Mouse (Mus musculus) midbrain, embryonic 15.5 days (tissue): ENCODE data around the gene Nfrkb. TPM values are rescaled to one million over a fixed set of nuclear protein-coding genes. Genes with fewer than 3 reads are reported as not detected.

ENCODE experiments used
- ATAC-seq: fragments of 200-750 bp; cut with Nextera tagmentation; replicated peaks from 2 replicates; pipeline ENCODE4 v1.8.0; 2017; ENCODE audit warnings: moderate TSS enrichment
- H3K27ac ChIP-seq: fragments of 300-500 bp; sonication (generic); 2 replicates; pipeline ENCODE4 v1.5.1; 2015; ENCODE audit warnings: mild to moderate bottlenecking, inconsistent platforms
- H3K27me3 ChIP-seq: fragments of 300-500 bp; sonication (generic); replicated peaks from 2 replicates; pipeline ENCODE4 v1.6.1; 2015; ENCODE audit warnings: inconsistent platforms
- H3K36me3 ChIP-seq: fragments of 300-500 bp; sonication (generic); replicated peaks from 2 replicates; pipeline ENCODE4 v1.6.1; 2015; ENCODE audit warnings: inconsistent platforms
- H3K4me1 ChIP-seq: fragments of 300-500 bp; sonication (generic); 2 replicates; pipeline ENCODE4 v1.6.1; 2015; ENCODE audit warnings: inconsistent platforms
- H3K4me2 ChIP-seq: fragments of 300-500 bp; sonication (generic); 2 replicates; pipeline ENCODE4 v1.6.1; 2015; ENCODE audit warnings: inconsistent platforms, mild to moderate bottlenecking, moderate library complexity
- H3K4me3 ChIP-seq: fragments of 300-500 bp; sonication (generic); 2 replicates; pipeline ENCODE4 v1.5.1; 2015; ENCODE audit warnings: mild to moderate bottlenecking, inconsistent platforms
- H3K9ac ChIP-seq: fragments of 300-500 bp; sonication (generic); 2 replicates; pipeline ENCODE4 v1.6.1; 2015; ENCODE audit warnings: mild to moderate bottlenecking, inconsistent platforms
- H3K9me3 ChIP-seq: fragments of 300-500 bp; sonication (generic); 2 replicates; pipeline ENCODE4 v1.6.1; 2016; ENCODE audit warnings: inconsistent platforms
- WGBS: fragments of 180-500 bp; shearing (Covaris S2); methylation state at CpG from one replicate; pipeline ENCODE4 v1.1.7; 2015; ENCODE audit warnings: mixed read lengths; 5-methylcytosine and 5-hydroxymethylcytosine counted together
- polyA plus RNA-seq: library from polyadenylated mRNA; unstranded; fragments of >200 nt; fragmentation: Nextera tagmentation; extraction: Ambion mirVana; gene quantifications from 2 replicates; pipeline ENCODE4 v1.2.1, GENCODE M21; 2015

Gene Nfrkb
- polyA plus RNA-seq, 1 experiment from 2014 or later = 30.9 TPM

- no peak overlapping the region for H3K27ac ChIP-seq
- H3K9me3 ChIP-seq = no peaks in the 10 kb centered on the region
- H3K4me2 ChIP-seq = no peak overlapping the region
- 87% methylated on average over 5 of the region's 5 CpGs for WGBS
- H3K9ac ChIP-seq = no peak overlapping the region
- no peak for ATAC-seq
- no peaks in the 10 kb centered on the region for H3K4me1 ChIP-seq
- H3K4me3 ChIP-seq = no peak overlapping the region
- no peaks in the 10 kb centered on the region for H3K36me3 ChIP-seq
- no peaks in the 10 kb centered on the region for H3K27me3 ChIP-seq
Observed at GRCm38 (mm10) chr9:31431751-31432150, 45.8 kb downstream of the Nfrkb start.

GRCm38 (mm10) chr9:31432336-31432975, 46.5 kb downstream of the Nfrkb start:
- Histone ChIP-seq H3K27ac (no peak overlapping the region), H3K4me1 (no peaks in the 10 kb centered on the region), H3K36me3 (no peaks in the 10 kb centered on the region), H3K9ac (no peak overlapping the region), H3K27me3 (no peaks in the 10 kb centered on the region), H3K9me3 (no peaks in the 10 kb centered on the region), H3K4me2 (no peak overlapping the region), H3K4me3 (no peak overlapping the region)
- 80% methylated on average over 7 of the region's 7 CpGs for WGBS
- ATAC-seq = no peak

- Histone ChIP-seq H3K27ac (no peak overlapping the region), H3K4me1 (no peaks in the 10 kb centered on the region), H3K4me3 (no peak overlapping the region), H3K36me3 (no peaks in the 10 kb centered on the region), H3K27me3 (no peaks in the 10 kb centered on the region), H3K4me2 (no peak overlapping the region), H3K9me3 (no peaks in the 10 kb centered on the region), H3K9ac (no peak overlapping the region)
- WGBS = 94% methylated on average over 3 of the region's 3 CpGs
- no peak for ATAC-seq
Observed at GRCm38 (mm10) chr9:31433431-31433830, 47.4 kb downstream of the Nfrkb start.

- whole genome bisulfite sequencing = 89% methylated on average over 8 of the region's 8 CpGs
Observed at GRCm38 (mm10) chr9:31435415-31435814, 49.4 kb downstream of the Nfrkb start.

GRCm38 (mm10) chr9:31437861-31438260, 51.9 kb downstream of the Nfrkb start:
- no peak overlapping the region for H3K9ac ChIP-seq
- H3K4me1 ChIP-seq = no peaks in the 10 kb centered on the region
- no peaks in the 10 kb centered on the region for H3K9me3 ChIP-seq
- no peak overlapping the region for H3K27ac ChIP-seq
- no peaks in the 10 kb centered on the region for H3K36me3 ChIP-seq
- whole genome bisulfite sequencing = 90% methylated on average over 7 of the region's 7 CpGs
- ATAC-seq = no peak
- H3K4me2 ChIP-seq = no peak overlapping the region
- no peak overlapping the region for H3K4me3 ChIP-seq
- no peaks in the 10 kb centered on the region for H3K27me3 ChIP-seq

More at GRCm38 (mm10) chr9:31435415-31435814, 49.4 kb downstream of the Nfrkb start:
- H3K4me1 ChIP-seq = no peaks in the 10 kb centered on the region
- no peak overlapping the region for H3K27ac ChIP-seq
- no peak overlapping the region for H3K9ac ChIP-seq
- H3K27me3 ChIP-seq = no peaks in the 10 kb centered on the region
- no peak overlapping the region for H3K4me3 ChIP-seq
- no peak for ATAC-seq
- H3K9me3 ChIP-seq = no peaks in the 10 kb centered on the region
- H3K4me2 ChIP-seq = no peak overlapping the region
- no peaks in the 10 kb centered on the region for H3K36me3 ChIP-seq

GRCm38 (mm10) chr9:31438834-31439233, 52.8 kb downstream of the Nfrkb start:
- Histone ChIP-seq H3K4me2 (no peak overlapping the region), H3K9me3 (no peaks in the 10 kb centered on the region), H3K4me1 (no peaks in the 10 kb centered on the region), H3K9ac (no peak overlapping the region), H3K27me3 (no peaks in the 10 kb centered on the region), H3K36me3 (no peaks in the 10 kb centered on the region), H3K27ac (no peak overlapping the region), H3K4me3 (no peak overlapping the region)
- no peak for ATAC-seq
- WGBS = 60% methylated on average over 5 of the region's 5 CpGs

GRCm38 (mm10) chr9:31439341-31439740, 53.3 kb downstream of the Nfrkb start:
- ATAC-seq = no peak
- Histone ChIP-seq H3K4me1 (no peaks in the 10 kb centered on the region), H3K4me2 (no peak overlapping the region), H3K36me3 (no peaks in the 10 kb centered on the region), H3K9ac (no peak overlapping the region), H3K27me3 (no peaks in the 10 kb centered on the region), H3K9me3 (no peaks in the 10 kb centered on the region), H3K4me3 (no peak overlapping the region), H3K27ac (no peak overlapping the region)
- 91% methylated on average over 6 of the region's 6 CpGs for WGBS

- Histone ChIP-seq H3K9me3 (no peaks in the 10 kb centered on the region), H3K4me3 (no peak overlapping the region), H3K9ac (no peak overlapping the region), H3K36me3 (no peaks in the 10 kb centered on the region), H3K27me3 (no peaks in the 10 kb centered on the region), H3K27ac (no peak overlapping the region), H3K4me1 (no peaks in the 10 kb centered on the region), H3K4me2 (no peak overlapping the region)
- ATAC-seq = no peak
- 88% methylated on average over 5 of the region's 5 CpGs for WGBS
Observed at GRCm38 (mm10) chr9:31440366-31440765, 54.4 kb downstream of the Nfrkb start.

GRCm38 (mm10) chr9:31441487-31441886, 55.5 kb downstream of the Nfrkb start:
- Histone ChIP-seq H3K4me1 (no peaks in the 10 kb centered on the region), H3K4me2 (no peak overlapping the region), H3K27ac (no peak overlapping the region), H3K9me3 (no peaks in the 10 kb centered on the region), H3K4me3 (no peak overlapping the region), H3K9ac (no peak overlapping the region), H3K27me3 (no peaks in the 10 kb centered on the region), H3K36me3 (no peaks in the 10 kb centered on the region)
- ATAC-seq = no peak
- WGBS = 89% methylated on average over 3 of the region's 3 CpGs

- Histone ChIP-seq H3K9ac (no peak overlapping the region), H3K4me1 (no peaks in the 10 kb centered on the region), H3K9me3 (no peaks in the 10 kb centered on the region), H3K27me3 (no peaks in the 10 kb centered on the region), H3K27ac (no peak overlapping the region), H3K36me3 (no peaks in the 10 kb centered on the region), H3K4me2 (no peak overlapping the region), H3K4me3 (no peak overlapping the region)
- WGBS = 79% methylated on average over 8 of the region's 8 CpGs
- no peak for ATAC-seq
Observed at GRCm38 (mm10) chr9:31444236-31444635, 58.2 kb downstream of the Nfrkb start.

- no peak for ATAC-seq
- no peak overlapping the region for H3K27ac ChIP-seq
- no peaks in the 10 kb centered on the region for H3K27me3 ChIP-seq
- H3K4me2 ChIP-seq = no peak overlapping the region
- WGBS = 88% methylated on average over 7 of the region's 7 CpGs
- H3K9ac ChIP-seq = no peak overlapping the region
- H3K36me3 ChIP-seq = no peaks in the 10 kb centered on the region
- no peaks in the 10 kb centered on the region for H3K9me3 ChIP-seq
- no peaks in the 10 kb centered on the region for H3K4me1 ChIP-seq
- no peak overlapping the region for H3K4me3 ChIP-seq
Observed at GRCm38 (mm10) chr9:31449145-31449772, 63.3 kb downstream of the Nfrkb start.

- WGBS = 85% methylated on average over 10 of the region's 10 CpGs
- H3K36me3 ChIP-seq = no peaks in the 10 kb centered on the region
- no peak for ATAC-seq
Observed at GRCm38 (mm10) chr9:31452166-31452565, 66.2 kb downstream of the Nfrkb start.

GRCm38 (mm10) chr9:31454356-31454755, 68.4 kb downstream of the Nfrkb start:
- no peak for ATAC-seq

More at GRCm38 (mm10) chr9:31452166-31452565, 66.2 kb downstream of the Nfrkb start:
- Histone ChIP-seq H3K9ac (no peak overlapping the region), H3K9me3 (no peaks in the 10 kb centered on the region), H3K27me3 (no peaks in the 10 kb centered on the region), H3K4me1 (no peaks in the 10 kb centered on the region), H3K4me3 (no peak overlapping the region), H3K27ac (no peak overlapping the region), H3K4me2 (no peak overlapping the region)

More at GRCm38 (mm10) chr9:31454356-31454755, 68.4 kb downstream of the Nfrkb start:
- Histone ChIP-seq H3K36me3 (no peaks in the 10 kb centered on the region), H3K9me3 (no peaks in the 10 kb centered on the region), H3K4me3 (no peak overlapping the region), H3K27me3 (no peaks in the 10 kb centered on the region), H3K4me1 (no peaks in the 10 kb centered on the region), H3K9ac (no peak overlapping the region), H3K4me2 (no peak overlapping the region), H3K27ac (no peak overlapping the region)
- 60% methylated on average over 1 of the region's 1 CpGs for WGBS
